Mouse (Mus musculus) adrenal gland, postnatal 14 days (tissue): ENCODE measurements around the gene Ctxn1. TPM values are rescaled to one million over a fixed set of nuclear protein-coding genes. Genes with fewer than 3 reads are reported as not detected.
A peak's percentile ranks its signal among the peaks of the same experiment; 100 is the strongest.
"Not testable (repeated sequence)": the region's sequence is repeated elsewhere in the genome, so short reads cannot be mapped to it uniquely, and the experiment has no call there.

ENCODE experiments used
- DNase-seq: peaks from one replicate; pipeline ENCODE4 v3.0.0; 2021; ENCODE audit warnings: mixed read lengths
- long read RNA-seq, 2 experiments: library from polyadenylated mRNA; stranded (forward); transcript quantifications; one replicate each; pipeline ENCODE4 v2.0.0; 2021
- total RNA-seq: library from RNA; stranded (reverse); gene quantifications from 2 replicates; pipeline ENCODE4 v1.2.3, GENCODE M21; 2021

The Ctxn1 gene
- 7.9 and 11.3 TPM in 2 replicates for total RNA-seq
- long read RNA-seq, experiment 1, partial matches to known transcripts = 0 of 1 reads
- long read RNA-seq, experiment 1, other reads (novel, unspliced or antisense) = 0 of 1 reads
- long read RNA-seq, experiment 2, transcript Ctxn1-201 (2 exons, 1,212 nt) = major isoform, 6 of 6 reads
- long read RNA-seq, experiment 2, partial matches to known transcripts = 0 of 6 reads
- long read RNA-seq, experiment 2, other reads (novel, unspliced or antisense) = 0 of 6 reads

- peak; percentile 98 for DNase-seq
These were observed at the start of gene Ctxn1 for GRCm38 (mm10) chr8:4259125-4259804. Gene Ctxn1 (minus strand): TSS chr8:4259274.

DNA sequence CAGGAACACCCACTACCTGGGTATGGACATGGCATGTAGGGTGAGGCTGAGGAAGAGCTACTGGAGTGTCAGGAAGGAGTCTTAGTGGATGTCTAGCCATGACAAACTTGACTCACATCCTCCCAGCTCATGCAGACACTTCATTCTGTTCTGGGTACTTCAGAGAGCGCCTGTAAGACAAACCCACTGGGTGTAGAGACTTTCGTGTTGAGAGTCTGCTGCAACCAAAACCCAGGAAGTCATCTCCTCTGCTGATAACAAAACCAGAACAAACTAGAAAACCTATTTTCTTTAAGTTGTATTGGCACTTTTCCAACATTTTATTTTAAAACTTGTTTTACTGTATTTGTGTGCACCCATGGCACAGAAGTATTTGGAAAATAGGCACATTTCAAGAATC is 46.8 kb upstream of the Ctxn1 start:
- no peak for DNase-seq

GRCm38 (mm10) chr8:4304124-4304547 is 45.1 kb upstream of the Ctxn1 start:
- DNase-seq = no peak

DNA sequence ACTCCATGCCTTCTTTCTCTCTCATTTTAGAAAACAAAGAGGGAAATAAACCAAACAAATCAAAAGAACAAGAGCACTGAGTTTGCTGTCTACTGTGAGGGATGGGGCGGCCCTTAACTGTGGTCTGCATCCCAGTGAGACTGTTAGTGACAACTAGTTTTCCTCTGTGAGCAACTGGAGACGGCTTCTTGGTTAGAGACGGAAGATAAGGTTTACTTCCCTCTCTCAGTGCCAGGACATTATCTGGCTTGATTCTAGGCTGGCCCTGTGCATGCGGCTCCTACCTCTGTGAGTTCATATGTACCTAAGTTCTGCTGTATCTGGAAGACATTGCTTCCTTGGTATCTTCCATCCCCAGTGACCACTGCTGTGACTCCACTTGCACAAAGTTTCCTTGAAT is 38.7 kb upstream of the Ctxn1 start:
- DNase-seq = no peak

GRCm38 (mm10) chr8:4292738-4293137 is 33.7 kb upstream of the Ctxn1 start:
- no peak for DNase-seq

DNA sequence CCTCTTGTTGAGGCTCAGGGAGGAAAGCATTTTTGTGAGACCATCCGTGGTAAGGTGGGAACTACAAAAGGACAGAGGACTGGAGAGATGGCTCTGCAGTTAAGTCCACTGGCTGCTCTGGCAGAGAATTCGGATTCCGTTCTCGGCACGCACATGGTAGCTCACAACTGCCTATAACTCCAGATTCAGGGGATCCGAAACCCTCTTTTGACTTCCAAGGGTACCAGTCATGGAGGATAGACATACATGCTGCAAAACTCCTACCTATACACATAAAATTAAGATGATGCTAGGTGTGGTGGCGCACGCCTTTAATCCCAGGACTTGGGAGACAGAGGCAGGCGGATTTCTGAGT is 17.0 kb upstream of the Ctxn1 start:
- no peak for DNase-seq

DNA sequence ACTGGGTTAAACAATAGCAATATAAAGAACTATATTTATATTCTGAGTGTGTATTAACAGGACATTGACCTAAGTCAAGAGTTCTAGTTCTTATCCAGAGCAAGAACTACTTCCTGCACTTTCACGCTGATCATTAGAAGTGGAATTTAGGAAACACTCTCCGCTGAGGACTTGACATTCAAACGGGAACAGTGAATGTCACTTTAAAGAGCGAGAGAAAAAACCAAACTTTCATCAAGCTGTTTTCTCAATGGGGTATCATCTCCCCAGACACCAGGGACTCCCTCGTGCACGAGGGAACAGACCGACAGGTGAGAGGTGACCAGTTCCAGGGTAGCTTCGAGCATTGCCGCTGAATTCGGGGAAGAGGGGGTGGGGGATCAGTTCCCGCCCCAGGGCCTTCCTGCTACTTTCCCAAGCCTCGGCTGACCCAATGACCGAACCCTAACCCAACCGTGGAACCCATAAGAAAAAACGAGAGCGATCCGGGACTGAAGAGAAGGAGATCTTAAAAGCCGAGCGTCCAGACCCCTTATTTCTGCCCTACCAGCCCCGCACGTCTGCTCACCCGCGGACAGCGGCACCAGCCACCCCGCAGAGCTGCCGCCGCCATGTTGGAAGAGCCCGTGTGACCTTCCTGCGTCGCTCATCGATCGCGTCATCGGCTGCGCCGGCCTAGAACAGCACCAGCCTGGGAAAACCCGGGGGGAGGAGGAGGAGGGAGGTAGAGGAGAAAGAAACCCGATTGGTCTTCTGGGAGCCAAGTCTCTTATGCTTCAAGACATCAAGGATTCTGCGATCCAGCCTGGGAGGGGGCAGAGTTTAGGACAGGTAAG is 16.4 kb upstream of the Ctxn1 start, which contains the start of gene Timm44:
Gene Timm44, minus strand, starts transcription at position 639 of the 836 bp plus-strand sequence.
- peak; percentile 98 for DNase-seq

- no peak for DNase-seq
These were observed 10.5 kb upstream of the Ctxn1 start for GRCm38 (mm10) chr8:4269609-4270008.

DNA sequence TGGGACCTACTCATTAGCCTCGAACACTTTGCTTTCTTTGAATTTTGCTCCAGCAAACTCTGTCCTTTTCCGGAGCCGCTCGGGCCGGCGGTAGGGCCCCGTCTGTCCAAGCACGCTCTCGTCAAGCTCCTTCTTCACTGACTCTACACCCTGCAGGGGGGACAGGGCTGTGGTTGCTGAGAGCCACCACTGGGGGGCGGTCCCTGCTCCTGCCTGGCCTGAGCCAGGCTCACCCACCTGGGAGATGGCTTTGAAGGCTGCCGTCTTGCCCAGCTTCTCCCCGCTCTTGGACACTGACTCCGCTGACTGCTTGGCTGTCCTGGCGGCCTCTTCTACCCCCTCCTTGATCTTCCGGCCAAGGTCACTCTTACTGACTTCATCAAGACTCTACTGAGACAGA is 8.6 kb upstream of the Ctxn1 start:
- DNase-seq = peak; percentile 65

- no peak for DNase-seq
These were observed 6.3 kb upstream of the Ctxn1 start for GRCm38 (mm10) chr8:4265160-4265914.

DNA sequence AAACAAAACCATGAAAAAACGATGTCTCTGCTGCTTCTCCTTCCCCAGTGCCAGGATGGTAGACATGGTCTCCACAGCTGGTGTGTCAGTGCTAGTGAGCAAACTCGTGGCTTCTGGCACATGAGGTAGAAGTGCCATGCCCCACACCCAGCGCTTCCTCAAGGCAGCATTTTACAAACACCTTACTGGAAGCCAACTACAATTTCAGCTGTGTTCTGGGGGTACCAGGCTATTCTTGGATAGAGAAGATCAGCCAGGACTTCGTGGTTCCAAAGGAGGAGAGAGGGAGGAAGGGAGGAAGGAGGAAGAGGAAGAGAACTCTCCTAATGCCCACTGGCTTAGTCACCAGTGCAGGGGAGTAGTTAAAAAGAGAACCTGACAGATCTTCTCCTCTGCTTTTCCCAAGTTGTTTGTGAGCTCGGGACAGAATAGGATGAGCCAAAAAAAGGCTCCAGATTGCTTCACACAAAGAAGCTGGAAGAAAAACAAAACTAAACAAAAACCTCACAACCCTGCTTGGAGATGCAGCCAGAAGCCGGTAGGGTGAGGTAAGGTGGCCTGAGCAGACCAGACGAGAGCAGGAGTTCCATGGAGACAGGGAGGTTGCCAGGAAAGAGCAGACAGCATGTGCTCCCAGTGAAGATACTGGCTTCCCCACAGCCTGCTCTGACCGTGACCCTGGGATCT is 4.2 kb upstream of the Ctxn1 start:
- no peak for DNase-seq

DNA sequence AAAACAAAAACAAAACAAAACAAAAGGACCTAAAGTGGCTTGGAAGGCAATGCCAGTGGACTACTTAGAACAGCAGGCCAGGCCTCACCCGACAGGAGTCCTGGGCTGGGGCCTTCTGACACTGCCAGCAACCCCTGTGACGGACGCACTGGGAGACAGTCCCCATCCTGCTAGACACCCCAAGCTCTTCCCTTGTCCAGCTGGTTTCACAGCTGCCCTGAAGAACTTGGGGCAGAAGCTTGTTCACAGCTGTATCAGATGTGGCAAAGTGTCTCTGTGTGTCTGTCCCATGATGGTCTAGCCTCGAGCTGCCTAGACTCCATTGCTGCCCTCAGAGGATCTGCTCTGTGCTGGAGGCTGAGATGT is 714 bp upstream of the Ctxn1 start:
- no peak for DNase-seq

GRCm38 (mm10) chr8:4258678-4259077 is 396 bp downstream of the Ctxn1 start:
- DNase-seq = peak; percentile 67

DNA sequence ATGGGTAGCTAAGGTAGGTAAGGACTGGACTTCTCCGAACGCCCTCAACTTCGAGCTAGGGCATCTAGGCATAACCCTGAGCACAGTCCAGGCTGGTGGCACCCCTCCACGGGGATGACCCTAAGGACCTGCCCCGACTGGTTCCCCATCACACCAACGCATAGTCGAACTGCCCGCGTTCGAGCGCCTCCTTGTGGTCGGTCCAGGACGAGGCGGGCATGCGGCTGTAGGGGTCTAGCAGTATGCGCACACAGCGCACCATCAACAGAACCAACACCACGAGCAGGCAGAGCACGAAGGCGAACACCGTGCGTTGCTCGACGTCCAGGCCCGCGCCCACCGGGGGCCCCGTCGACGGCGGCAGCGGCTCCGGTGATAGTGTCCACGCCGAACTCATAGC is 841 bp downstream of the Ctxn1 start:
- peak; percentile 90 for DNase-seq

DNA sequence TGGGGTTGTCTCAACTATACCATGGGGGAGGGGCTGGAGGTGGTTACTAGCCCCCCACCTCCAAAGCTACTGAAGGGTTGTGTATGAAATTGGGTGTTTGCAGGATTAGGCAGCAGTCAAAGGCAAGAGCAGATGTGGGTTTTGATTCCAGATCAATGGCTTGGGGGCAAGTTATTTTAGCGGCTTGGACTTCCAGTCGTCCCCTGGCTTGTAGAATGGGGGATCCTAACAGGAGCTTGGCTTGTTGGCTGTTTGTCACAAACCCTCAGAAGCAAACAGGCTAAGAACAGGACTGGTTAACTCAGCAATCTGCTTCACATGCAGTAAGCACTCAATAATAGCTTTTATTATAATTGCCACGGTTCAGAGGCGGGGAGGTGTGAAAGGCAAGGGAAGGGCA is 1.7 kb downstream of the Ctxn1 start:
- DNase-seq = no peak

GRCm38 (mm10) chr8:4256911-4257310 is 2.2 kb downstream of the Ctxn1 start:
- DNase-seq = no peak

GRCm38 (mm10) chr8:4255471-4255870 is 3.6 kb downstream of the Ctxn1 start:
- DNase-seq = not testable (repeated sequence)

- peak; percentile 77 for DNase-seq
These were observed 5.1 kb downstream of the Ctxn1 start for GRCm38 (mm10) chr8:4254001-4254400.

DNA sequence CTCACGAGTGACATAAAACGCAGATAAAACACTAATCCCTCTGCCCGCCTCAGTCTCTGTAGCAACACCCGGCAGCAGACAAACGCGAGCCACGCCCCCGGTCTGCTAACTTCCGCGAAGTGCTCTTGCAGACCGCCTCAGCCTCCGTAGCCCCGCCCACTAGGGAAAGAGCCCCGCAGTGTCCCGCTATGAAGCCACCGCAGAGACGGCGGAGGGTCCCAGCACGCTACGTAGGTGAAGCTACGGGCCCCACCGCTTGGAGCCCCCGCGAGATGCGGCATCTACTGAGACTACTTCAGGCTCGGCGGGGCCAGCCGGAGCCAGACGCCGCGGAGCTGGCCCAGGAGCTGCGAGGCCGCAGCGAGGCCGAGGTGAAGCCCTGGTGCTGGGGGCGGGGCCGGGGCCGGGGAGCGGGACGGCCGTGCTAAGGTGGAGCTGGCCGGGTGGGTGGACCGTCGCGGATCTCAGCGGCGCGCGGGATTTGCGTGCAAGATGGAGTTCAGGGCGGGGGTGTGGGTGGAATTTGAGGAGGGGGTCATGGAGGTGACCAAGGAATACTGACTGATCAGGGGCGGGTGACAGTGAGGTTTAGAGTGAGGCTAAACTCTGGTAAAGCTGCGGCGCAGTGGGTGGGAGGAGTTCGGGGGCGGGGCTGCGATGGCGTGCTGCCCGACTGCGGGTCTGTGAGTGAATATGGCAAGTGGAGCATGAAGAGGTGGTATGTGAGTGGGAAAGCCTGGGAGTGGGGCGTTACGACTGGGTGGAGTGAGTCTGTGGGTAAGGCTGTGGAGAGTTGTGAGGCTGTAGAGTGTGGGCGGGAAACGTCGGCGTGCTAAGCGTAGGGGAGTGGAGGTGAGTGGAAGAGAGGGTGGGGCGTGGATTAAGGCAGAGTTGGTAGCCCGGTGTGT is 5.9 kb downstream of the Ctxn1 start, which contains the start of gene Snapc2:
Gene Snapc2, plus strand, starts transcription at position 147 of the 908 bp plus-strand sequence.
- DNase-seq = peak; percentile 98

- peak; percentile 29 for DNase-seq
These were observed 6.8 kb downstream of the Ctxn1 start for GRCm38 (mm10) chr8:4252116-4252760.
